Mouse (Mus musculus): ENCODE results near the gene Msi2.

Msi2 gene

GRCm38 (mm10) chr11:88709876-88710614 lies 8.3 kb downstream of the Msi2 start:
- no peak for DNase-seq

- DNase-seq, result no peak
Measured at GRCm38 (mm10) chr11:88707228-88707775, 11.0 kb downstream of the Msi2 start.

- DNase-seq, result no peak
Measured at GRCm38 (mm10) chr11:88704688-88705087, 13.6 kb downstream of the Msi2 start.

- DNase-seq, result no peak
Measured at GRCm38 (mm10) chr11:88703220-88703619, 15.1 kb downstream of the Msi2 start.

- DNase-seq, result no peak
Measured at GRCm38 (mm10) chr11:88701976-88702659, 16.2 kb downstream of the Msi2 start.

- no peak for DNase-seq
Measured at GRCm38 (mm10) chr11:88701020-88701419, 17.3 kb downstream of the Msi2 start.

- DNase-seq, result no peak
Measured at GRCm38 (mm10) chr11:88700202-88700711, 18.1 kb downstream of the Msi2 start.

- DNase-seq, result no peak
Measured at GRCm38 (mm10) chr11:88693905-88694893, 24.1 kb downstream of the Msi2 start.

- no peak for DNase-seq
Measured at GRCm38 (mm10) chr11:88693002-88693769, 25.1 kb downstream of the Msi2 start.

- peak in 1 of 2 experiments; percentile 57 for DNase-seq
Measured at GRCm38 (mm10) chr11:88692374-88692773, 25.9 kb downstream of the Msi2 start.

- DNase-seq, result no peak
Measured at GRCm38 (mm10) chr11:88690556-88691287, 27.6 kb downstream of the Msi2 start.

GRCm38 (mm10) chr11:88689831-88690459 lies 28.4 kb downstream of the Msi2 start:
- DNase-seq, result no peak

- no peak for DNase-seq
Measured at GRCm38 (mm10) chr11:88688644-88689043, 29.7 kb downstream of the Msi2 start.

GRCm38 (mm10) chr11:88687711-88688110 lies 30.6 kb downstream of the Msi2 start:
- no peak for DNase-seq

- no peak for DNase-seq
Measured at GRCm38 (mm10) chr11:88687010-88687409, 31.3 kb downstream of the Msi2 start.

- DNase-seq, result no peak
Measured at GRCm38 (mm10) chr11:88686061-88686460, 32.3 kb downstream of the Msi2 start.

- no peak for DNase-seq
Measured at GRCm38 (mm10) chr11:88683026-88683770, 35.1 kb downstream of the Msi2 start.

- DNase-seq, result no peak
Measured at GRCm38 (mm10) chr11:88677350-88677749, 41.0 kb downstream of the Msi2 start.

GRCm38 (mm10) chr11:88676597-88676996 lies 41.7 kb downstream of the Msi2 start:
- DNase-seq, result no peak
